Mouse (Mus musculus): ENCODE data around the gene Scn5a. TPM values are rescaled to one million over a fixed set of nuclear protein-coding genes. Genes with fewer than 3 reads are reported as not detected.

Gene Scn5a
- polyA plus RNA-seq, 1 experiment = not detected

DNA sequence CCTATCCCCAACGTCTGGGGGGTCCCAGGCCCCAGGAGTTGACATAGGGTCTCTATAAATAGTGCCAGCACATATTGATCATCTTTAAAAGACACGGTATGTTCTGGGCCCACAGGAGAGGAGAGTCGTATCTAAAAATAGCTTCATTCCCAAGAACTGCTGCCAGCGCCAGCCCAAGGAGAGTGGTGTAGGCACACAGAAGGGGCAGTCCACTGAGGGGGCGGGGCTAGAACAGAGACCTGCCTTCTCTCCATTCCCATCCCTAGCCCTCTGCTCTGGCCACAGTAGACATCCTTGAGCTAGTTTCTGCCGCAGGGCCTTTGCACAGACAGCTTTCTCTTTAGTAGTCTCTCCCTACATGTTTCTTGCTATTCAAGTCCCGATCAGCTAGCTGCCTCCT, 4.5 kb downstream of the Scn5a start:
- Histone ChIP-seq H3K4me3 (ENCODE audit: insufficient read depth, low read depth, low read length) (no peak overlapping the region), H3K4me1 (ENCODE audit: control insufficient read depth, insufficient read depth, insufficient read length, low read length) (no peaks in the 10 kb centered on the region), H3K27ac (replicated peaks; ENCODE audit: low read depth, low read length) (no peak overlapping the region)

DNA sequence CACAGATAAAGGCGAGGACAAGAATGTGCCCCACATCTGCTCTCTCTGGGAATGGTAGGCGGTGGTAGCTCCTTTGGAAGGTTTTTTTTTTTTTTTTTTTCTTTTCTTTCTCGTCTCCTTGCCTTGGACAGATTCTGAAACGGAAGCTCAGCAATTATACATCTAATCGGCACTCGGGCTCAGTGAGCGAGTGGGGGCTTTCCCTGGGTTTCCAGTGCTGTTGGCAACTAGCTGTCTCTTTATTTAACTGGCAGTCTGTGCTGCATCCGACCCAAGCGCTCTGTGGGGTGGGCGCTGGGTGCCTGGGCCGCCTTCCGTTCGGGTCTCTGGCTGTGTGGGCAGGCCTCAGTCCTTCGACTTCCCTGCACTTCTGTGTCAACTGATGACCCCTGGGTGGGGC, 5.8 kb downstream of the Scn5a start:
- Histone ChIP-seq H3K27ac (replicated peaks; ENCODE audit: low read depth, low read length) (no peak overlapping the region), H3K4me3 (ENCODE audit: insufficient read depth, low read depth, low read length) (no peak overlapping the region), H3K4me1 (ENCODE audit: control insufficient read depth, insufficient read depth, insufficient read length, low read length) (no peaks in the 10 kb centered on the region)

DNA sequence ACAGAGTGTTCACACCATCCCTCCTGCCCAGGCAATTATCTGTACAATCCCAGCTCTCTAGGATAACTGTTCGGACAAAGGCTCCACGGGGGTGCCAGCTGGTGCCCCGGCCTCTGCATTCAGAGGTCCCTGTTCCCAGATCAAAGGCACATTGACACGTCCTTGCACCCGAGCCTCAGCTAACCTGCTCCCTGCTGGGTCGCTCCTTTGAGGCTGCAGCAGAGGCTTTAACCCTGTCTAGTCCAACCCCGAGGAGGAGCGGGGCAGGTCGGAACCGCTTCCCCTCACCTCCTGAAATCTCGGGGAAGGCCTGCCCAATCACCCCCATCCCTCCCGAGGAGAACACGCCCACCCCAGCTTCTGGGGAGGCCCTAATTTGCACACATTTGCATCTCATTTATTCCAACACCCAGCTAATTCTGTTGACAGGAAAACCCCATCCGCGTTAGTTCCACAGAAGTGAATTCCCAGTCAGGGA, 7.4 kb downstream of the Scn5a start:
- no peak overlapping the region for H3K4me3 ChIP-seq (ENCODE audit: insufficient read depth, low read depth, low read length)
- H3K4me1 ChIP-seq (ENCODE audit: control insufficient read depth, insufficient read depth, insufficient read length, low read length) = no peaks in the 10 kb centered on the region
- no peak overlapping the region for H3K27ac ChIP-seq (replicated peaks; ENCODE audit: low read depth, low read length)

DNA sequence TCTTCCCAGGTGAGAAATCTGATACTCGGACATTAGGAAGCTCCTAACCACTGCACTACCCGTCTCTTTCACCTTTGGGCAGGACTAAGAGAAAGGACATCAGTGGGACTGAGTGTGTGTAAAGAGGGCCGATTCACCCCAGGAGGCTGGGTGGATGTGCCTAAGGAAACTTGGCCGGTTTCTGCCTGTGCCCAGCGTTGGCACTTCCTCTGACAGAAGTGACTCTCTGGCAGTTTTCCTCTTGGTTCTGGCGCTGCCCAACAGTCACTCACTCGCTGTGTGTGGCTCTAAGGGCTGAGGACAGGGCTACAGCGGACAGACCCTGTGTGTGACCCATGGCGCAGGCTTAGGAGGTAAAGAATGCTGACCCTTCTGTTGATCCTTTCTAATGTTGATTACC, 8.2 kb downstream of the Scn5a start:
- Histone ChIP-seq H3K27ac (replicated peaks; ENCODE audit: low read depth, low read length) (no peak overlapping the region), H3K4me1 (ENCODE audit: control insufficient read depth, insufficient read depth, insufficient read length, low read length) (no peaks in the 10 kb centered on the region), H3K4me3 (ENCODE audit: insufficient read depth, low read depth, low read length) (no peak overlapping the region)

DNA sequence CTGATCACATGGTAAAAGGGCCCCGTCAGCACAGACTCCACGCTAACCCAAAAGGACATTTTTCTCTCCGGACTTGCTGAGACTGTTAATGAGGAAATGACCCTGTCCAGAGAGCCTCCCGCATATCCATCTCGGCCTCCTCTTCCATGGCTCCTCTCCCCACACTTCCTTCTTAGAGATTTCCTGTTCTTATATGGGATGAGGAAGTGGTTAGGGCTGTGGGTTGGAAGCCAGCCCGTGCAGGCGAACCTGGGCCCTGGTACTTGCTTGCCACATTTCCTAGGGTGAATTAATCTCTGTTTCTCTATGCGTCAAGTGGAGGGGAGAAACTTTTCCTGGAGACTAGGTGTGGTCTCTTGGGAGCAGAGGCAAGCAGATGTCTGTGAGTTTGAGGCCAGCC, 10.1 kb downstream of the Scn5a start:
- no peak overlapping the region for H3K4me3 ChIP-seq (ENCODE audit: insufficient read depth, low read depth, low read length)
- no peaks in the 10 kb centered on the region for H3K4me1 ChIP-seq (ENCODE audit: control insufficient read depth, insufficient read depth, insufficient read length, low read length)
- H3K27ac ChIP-seq (replicated peaks; ENCODE audit: low read depth, low read length) = no peak overlapping the region

DNA sequence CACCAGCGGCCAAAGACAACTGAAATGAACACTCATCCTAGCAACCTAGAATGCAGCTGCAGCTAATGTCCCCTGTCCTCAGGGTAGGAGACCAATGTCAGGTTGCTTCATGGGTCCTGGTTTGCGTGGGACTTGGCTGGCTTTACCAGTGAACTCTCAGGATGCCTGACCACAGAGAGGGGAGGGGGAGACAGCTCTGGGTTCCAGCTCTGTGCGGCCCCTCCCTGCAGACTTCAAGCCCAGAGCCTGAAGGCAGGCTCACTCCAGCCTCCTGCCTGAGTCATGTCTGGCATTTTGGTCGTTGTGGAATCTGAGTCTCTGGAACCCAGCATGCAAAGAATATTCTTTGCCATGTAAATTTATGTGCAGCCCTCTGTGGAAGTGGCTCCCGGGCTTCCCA, 11.0 kb downstream of the Scn5a start:
- no peak overlapping the region for H3K27ac ChIP-seq (replicated peaks; ENCODE audit: low read depth, low read length)
- H3K4me3 ChIP-seq (ENCODE audit: insufficient read depth, low read depth, low read length) = no peak overlapping the region
- no peaks in the 10 kb centered on the region for H3K4me1 ChIP-seq (ENCODE audit: control insufficient read depth, insufficient read depth, insufficient read length, low read length)

DNA sequence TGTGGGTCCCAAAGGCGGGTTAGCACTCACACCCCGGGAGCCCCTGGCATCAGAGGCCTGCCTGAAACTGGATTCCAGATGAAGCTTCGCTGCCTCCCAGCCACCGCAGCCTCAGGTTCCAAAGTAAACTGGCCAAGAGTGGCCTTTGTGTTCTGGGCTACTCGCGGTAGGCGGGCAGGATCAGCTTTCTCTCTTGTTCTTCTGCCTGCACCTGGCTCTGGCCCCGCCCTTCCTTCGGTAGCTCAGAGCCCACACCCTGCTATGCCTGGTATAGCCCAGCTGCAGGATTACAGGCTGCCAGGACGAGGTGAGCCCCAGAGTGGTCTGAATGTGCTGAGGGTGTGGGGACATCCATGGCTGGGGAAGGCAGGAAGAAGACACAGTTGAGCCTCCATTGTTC, 12.6 kb downstream of the Scn5a start:
- Histone ChIP-seq H3K27ac (replicated peaks; ENCODE audit: low read depth, low read length) (no peak overlapping the region), H3K4me1 (ENCODE audit: control insufficient read depth, insufficient read depth, insufficient read length, low read length) (peaks cover 3% of the 10 kb centered on the region; the same call in 1 of the 2 replicates), H3K4me3 (ENCODE audit: insufficient read depth, low read depth, low read length) (no peak overlapping the region)

DNA sequence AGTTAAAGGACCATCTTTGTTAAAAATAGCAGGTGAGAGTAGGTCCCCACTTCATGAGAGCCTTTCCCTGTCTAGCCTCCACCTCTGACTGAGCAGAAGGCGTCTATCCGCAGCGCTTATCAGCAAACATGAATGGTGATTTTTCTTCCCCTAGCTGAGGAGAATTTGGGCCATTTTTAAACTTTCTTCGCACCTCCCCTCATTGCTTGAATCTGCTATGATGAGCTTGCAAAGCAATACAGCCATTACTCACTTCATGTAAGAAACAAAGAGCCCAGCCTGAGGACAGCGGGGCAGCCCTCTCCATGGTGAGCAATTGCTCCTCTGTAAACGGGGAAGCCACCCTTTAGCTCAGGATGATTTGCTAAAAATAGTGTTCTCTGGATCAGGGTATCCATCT, 14.0 kb downstream of the Scn5a start:
- Histone ChIP-seq H3K4me1 (ENCODE audit: control insufficient read depth, insufficient read depth, insufficient read length, low read length) (peaks cover 3% of the 10 kb centered on the region; the same call in 1 of the 2 replicates), H3K4me3 (ENCODE audit: insufficient read depth, low read depth, low read length) (no peak overlapping the region), H3K27ac (replicated peaks; ENCODE audit: low read depth, low read length) (no peak overlapping the region)

DNA sequence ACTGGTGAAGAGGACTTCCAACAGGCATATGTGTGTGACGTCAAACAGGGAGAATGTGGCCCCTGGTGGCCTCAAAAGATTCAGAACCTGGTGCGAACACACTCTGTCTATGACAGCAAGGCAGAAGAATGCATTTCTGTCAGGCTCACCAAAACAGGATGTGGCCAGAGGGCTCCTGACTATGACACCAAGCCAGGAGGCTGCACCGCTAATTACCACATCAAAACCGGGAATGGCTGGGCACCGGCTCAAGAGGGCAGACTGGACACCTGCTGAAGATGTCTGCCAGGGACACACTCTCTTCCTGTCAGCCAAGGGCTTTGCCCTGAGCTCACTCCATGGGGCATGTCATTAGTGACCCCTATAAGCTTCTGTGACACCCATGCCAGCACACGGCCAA, 15.2 kb downstream of the Scn5a start:
- no peak overlapping the region for H3K27ac ChIP-seq (replicated peaks; ENCODE audit: low read depth, low read length)
- peaks cover 3% of the 10 kb centered on the region; the same call in 1 of the 2 replicates for H3K4me1 ChIP-seq (ENCODE audit: control insufficient read depth, insufficient read depth, insufficient read length, low read length)

DNA sequence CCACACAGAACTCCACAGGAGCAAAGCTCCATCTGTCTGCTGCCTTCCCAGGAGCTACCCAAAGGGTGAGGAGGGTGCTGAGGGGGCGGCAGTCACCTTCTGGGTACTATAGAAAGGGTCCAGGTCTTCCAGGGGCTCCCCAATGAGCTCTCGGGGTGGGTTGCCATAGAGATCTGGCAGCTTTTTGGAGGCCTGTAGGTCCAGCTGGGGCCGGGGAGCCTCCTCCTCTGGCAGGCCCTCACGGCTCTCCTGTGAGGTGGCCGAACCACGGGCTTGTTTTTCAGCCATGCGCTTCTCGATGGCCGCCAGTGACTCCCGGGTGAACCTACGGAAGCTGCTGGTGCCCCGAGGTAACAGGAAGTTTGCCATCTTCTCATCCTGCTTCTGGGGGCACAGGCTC, 16.6 kb downstream of the Scn5a start:
- Histone ChIP-seq H3K4me3 (ENCODE audit: insufficient read depth, low read depth, low read length) (no peak overlapping the region), H3K27ac (replicated peaks; ENCODE audit: low read depth, low read length) (no peak overlapping the region), H3K4me1 (ENCODE audit: control insufficient read depth, insufficient read depth, insufficient read length, low read length) (peaks cover 3% of the 10 kb centered on the region; the same call in 1 of the 2 replicates)

More for the DNA sequence above, 15.2 kb downstream of the Scn5a start:
- no peak overlapping the region for H3K4me3 ChIP-seq (ENCODE audit: insufficient read depth, low read depth, low read length)

DNA sequence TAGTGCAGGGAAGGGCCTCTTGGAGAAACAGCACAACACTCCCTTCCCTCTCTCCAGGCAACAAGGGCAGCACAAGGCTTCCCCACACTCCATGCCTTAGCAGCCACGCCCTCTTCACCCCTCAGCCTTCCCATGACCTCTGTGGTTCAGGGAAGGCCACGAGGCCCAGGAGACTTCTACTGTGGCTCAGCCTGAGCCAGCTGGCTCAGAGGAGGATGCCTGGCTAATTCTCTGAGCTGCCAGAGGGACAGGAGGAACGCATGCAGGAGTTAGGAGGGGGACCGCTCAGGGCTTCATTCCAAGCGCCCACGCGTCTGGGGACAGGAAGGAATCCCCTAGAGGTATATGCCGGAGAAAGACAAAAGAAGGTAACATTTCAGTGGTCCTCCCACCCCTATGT, 17.1 kb downstream of the Scn5a start:
- H3K4me1 ChIP-seq (ENCODE audit: control insufficient read depth, insufficient read depth, insufficient read length, low read length) = peaks cover 3% of the 10 kb centered on the region; the same call in 1 of the 2 replicates
- H3K4me3 ChIP-seq (ENCODE audit: insufficient read depth, low read depth, low read length) = no peak overlapping the region
- H3K27ac ChIP-seq (replicated peaks; ENCODE audit: low read depth, low read length) = no peak overlapping the region

DNA sequence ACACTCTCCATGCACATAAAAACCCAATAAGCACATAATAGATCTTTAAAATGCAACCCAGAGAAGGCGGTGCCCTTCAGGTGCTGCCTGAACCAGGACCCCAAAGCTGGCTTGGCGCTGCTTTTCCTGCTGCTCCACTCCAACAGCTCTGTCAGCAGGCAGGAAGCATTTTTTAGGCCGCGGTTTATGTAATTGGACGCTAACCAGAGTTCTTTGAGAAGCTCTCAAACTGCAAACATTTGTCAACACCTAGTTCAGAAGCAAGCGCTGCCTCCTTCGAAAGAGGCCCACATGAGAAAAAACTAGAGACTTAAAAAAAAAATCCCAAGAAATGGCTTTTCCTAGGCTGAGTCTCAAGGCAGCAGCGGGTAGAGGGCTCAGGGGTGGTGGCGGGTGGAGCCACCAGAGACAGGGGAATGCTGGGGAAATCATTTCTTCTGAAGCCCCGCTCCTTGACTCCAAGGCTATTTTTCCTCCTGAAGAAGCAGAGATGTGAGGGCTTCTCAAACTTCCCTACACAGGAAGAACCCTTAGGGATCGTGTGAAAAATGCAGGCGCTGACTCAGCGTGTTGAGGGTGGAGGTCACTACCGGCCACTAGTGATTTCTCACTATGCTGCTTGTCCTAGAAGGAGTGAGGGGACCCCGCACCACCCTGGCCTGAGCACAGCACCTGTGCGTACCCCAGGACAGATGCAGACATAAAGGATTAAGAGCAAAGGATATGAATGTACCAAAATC, 19.1 kb downstream of the Scn5a start:
- Histone ChIP-seq H3K4me3 (ENCODE audit: insufficient read depth, low read depth, low read length) (no peak overlapping the region), H3K4me1 (ENCODE audit: control insufficient read depth, insufficient read depth, insufficient read length, low read length) (peaks cover 3% of the 10 kb centered on the region; the same call in 1 of the 2 replicates), H3K27ac (replicated peaks; ENCODE audit: low read depth, low read length) (no peak overlapping the region)

DNA sequence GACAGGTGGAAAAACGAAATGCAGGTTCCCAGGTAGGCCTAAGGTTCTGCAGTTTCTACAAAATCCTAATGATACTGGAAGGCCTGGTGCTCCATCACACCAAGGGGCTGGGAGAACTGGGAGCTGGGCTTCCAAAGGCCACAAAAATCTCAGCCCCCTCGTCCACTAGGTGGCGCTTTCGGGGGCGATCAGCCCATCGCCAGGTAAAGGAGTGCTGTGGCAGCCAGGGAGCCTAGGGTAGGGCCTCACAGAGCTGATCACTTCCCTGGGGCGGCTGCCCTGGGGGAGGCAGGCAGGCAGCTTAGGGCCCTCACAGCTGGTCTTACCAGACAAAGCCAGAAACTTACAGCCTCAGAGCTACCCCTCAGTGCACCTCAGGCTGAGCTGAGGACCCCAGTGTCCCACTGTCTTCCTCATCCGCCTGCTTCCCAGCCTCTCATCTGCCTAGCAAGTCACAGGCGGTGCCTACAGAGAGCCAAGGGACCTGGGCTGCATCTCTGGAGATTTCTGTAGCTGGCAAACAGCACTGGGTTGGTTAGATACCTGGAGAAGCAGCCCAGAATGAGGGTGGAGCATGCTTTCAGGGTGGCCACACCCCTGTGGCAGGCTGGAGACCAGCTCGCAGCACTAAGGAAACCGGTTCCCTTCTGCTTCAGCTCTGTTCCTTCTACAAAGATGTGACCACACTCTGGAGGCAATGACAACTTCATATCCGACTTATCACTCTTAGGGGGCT, 20.5 kb downstream of the Scn5a start:
- peaks cover 3% of the 10 kb centered on the region; the same call in 1 of the 2 replicates for H3K4me1 ChIP-seq (ENCODE audit: control insufficient read depth, insufficient read depth, insufficient read length, low read length)
- no peak overlapping the region for H3K4me3 ChIP-seq (ENCODE audit: insufficient read depth, low read depth, low read length)
- no peak overlapping the region for H3K27ac ChIP-seq (replicated peaks; ENCODE audit: low read depth, low read length)

DNA sequence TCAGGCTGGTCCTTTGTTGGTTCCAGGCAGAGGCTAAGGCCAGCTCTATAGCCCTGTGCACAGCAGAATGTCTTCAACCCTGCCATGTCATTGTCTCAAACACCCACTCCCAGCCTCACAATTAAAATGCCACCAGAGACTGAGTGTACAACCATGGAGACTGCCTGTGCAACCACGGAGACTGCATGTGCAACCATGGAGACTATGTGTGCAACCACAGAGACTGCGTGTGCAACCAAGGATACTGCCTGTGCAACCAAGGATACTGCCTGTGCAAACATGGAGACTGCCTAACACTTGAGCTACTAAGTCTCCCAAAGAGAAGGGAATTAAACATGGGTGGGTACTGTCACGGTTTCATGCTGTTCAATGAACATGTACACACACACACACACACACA, 22.8 kb downstream of the Scn5a start:
- H3K4me3 ChIP-seq (ENCODE audit: insufficient read depth, low read depth, low read length) = no peak overlapping the region
- H3K27ac ChIP-seq (replicated peaks; ENCODE audit: low read depth, low read length) = no peak overlapping the region
- H3K4me1 ChIP-seq (ENCODE audit: control insufficient read depth, insufficient read depth, insufficient read length, low read length) = no peaks in the 10 kb centered on the region

DNA sequence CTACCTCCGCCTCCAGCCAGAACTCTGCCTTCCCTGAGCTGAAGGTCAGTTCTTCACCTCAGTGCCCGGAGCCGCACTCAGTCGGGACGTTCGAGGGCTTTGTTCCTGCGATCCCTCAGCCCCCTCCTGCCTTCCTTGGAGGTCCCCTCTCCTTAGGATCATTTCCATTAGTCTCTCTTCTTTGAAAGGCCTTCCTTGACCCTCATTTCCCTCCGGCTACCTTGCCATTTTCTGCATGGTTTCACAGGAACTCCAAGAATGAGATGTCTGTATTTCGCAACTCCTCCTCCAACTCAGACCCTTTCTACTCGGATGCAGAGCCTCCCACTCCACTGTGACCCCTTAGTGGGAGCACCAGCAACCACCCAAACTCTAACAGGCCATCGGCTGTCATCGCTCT, 31.3 kb downstream of the Scn5a start:
- Histone ChIP-seq H3K4me1 (ENCODE audit: control insufficient read depth, insufficient read depth, insufficient read length, low read length) (no peaks in the 10 kb centered on the region), H3K27ac (replicated peaks; ENCODE audit: low read depth, low read length) (no peak overlapping the region), H3K4me3 (ENCODE audit: insufficient read depth, low read depth, low read length) (no peak overlapping the region)

DNA sequence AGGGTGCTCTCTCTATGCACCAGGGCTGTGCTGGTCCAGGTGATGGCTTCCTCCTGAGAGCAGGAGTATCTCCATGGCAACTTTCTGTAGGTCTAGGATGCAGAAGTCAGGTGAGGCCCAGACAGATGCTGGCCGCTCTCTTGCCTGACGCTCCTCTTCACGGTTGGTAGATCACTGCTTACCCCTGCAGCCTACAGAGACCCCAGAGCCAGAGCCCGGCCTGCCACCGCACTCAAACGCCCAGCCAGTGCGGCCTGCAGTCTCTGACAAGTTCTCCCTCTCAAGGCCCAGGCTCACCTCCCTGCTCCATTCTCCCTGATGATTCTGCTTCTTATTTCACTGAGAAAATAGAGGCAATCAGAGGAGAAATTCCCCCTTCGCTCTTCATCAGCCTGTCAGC, 31.7 kb downstream of the Scn5a start:
- H3K4me1 ChIP-seq (ENCODE audit: control insufficient read depth, insufficient read depth, insufficient read length, low read length) = no peaks in the 10 kb centered on the region
- no peak overlapping the region for H3K27ac ChIP-seq (replicated peaks; ENCODE audit: low read depth, low read length)
- H3K4me3 ChIP-seq (ENCODE audit: insufficient read depth, low read depth, low read length) = no peak overlapping the region
